Mouse (Mus musculus): ENCODE data around the gene Neurl1b.

Gene Neurl1b

GRCm38 (mm10) chr17:26414523-26415354 lies at the start of gene Neurl1b:
Gene Neurl1b, plus strand, starts transcription at chr17:26414829.
- DNase-seq (ENCODE audit: extremely low read depth, low read depth, low spot score): no peak

GRCm38 (mm10) chr17:26366792-26367191 lies 47.8 kb upstream of the Neurl1b start:
- DNase-seq (ENCODE audit: extremely low read depth, low read depth, low spot score): no peak

- DNase-seq (ENCODE audit: extremely low read depth, low read depth, low spot score): peak; percentile 58
Measured at GRCm38 (mm10) chr17:26368336-26368992, 46.2 kb upstream of the Neurl1b start.

- DNase-seq (ENCODE audit: extremely low read depth, low read depth, low spot score): no peak
Measured at GRCm38 (mm10) chr17:26370521-26371245, 43.9 kb upstream of the Neurl1b start.

GRCm38 (mm10) chr17:26371246-26371535 lies 43.4 kb upstream of the Neurl1b start:
- no peak for DNase-seq (ENCODE audit: extremely low read depth, low read depth, low spot score)

- no peak for DNase-seq (ENCODE audit: extremely low read depth, low read depth, low spot score)
Measured at GRCm38 (mm10) chr17:26373211-26373610, 41.4 kb upstream of the Neurl1b start.

- no peak for DNase-seq (ENCODE audit: extremely low read depth, low read depth, low spot score)
Measured at GRCm38 (mm10) chr17:26376416-26376815, 38.2 kb upstream of the Neurl1b start.

- no peak for DNase-seq (ENCODE audit: extremely low read depth, low read depth, low spot score)
Measured at GRCm38 (mm10) chr17:26376994-26377744, 37.5 kb upstream of the Neurl1b start.

GRCm38 (mm10) chr17:26380280-26380985 lies 34.2 kb upstream of the Neurl1b start:
- no peak for DNase-seq (ENCODE audit: extremely low read depth, low read depth, low spot score)

- no peak for DNase-seq (ENCODE audit: extremely low read depth, low read depth, low spot score)
Measured at GRCm38 (mm10) chr17:26380986-26381446, 33.6 kb upstream of the Neurl1b start.

- no peak for DNase-seq (ENCODE audit: extremely low read depth, low read depth, low spot score)
Measured at GRCm38 (mm10) chr17:26381613-26382012, 33.0 kb upstream of the Neurl1b start.

- DNase-seq (ENCODE audit: extremely low read depth, low read depth, low spot score): no peak
Measured at GRCm38 (mm10) chr17:26382176-26382575, 32.5 kb upstream of the Neurl1b start.

GRCm38 (mm10) chr17:26382687-26383086 lies 31.9 kb upstream of the Neurl1b start:
- DNase-seq (ENCODE audit: extremely low read depth, low read depth, low spot score): no peak

GRCm38 (mm10) chr17:26384111-26384510 lies 30.5 kb upstream of the Neurl1b start:
- DNase-seq (ENCODE audit: extremely low read depth, low read depth, low spot score): no peak

GRCm38 (mm10) chr17:26385252-26386130 lies 29.1 kb upstream of the Neurl1b start:
- DNase-seq (ENCODE audit: extremely low read depth, low read depth, low spot score): no peak

- DNase-seq (ENCODE audit: extremely low read depth, low read depth, low spot score): no peak
Measured at GRCm38 (mm10) chr17:26386131-26386481, 28.5 kb upstream of the Neurl1b start.

GRCm38 (mm10) chr17:26388106-26388505 lies 26.5 kb upstream of the Neurl1b start:
- DNase-seq (ENCODE audit: extremely low read depth, low read depth, low spot score): no peak

GRCm38 (mm10) chr17:26389241-26389640 lies 25.4 kb upstream of the Neurl1b start:
- DNase-seq (ENCODE audit: extremely low read depth, low read depth, low spot score): no peak

- no peak for DNase-seq (ENCODE audit: extremely low read depth, low read depth, low spot score)
Measured at GRCm38 (mm10) chr17:26390666-26391065, 24.0 kb upstream of the Neurl1b start.
